Mouse (Mus musculus) heart, embryonic 16.5 days (tissue): ENCODE data around the gene Nfia. TPM values are rescaled to one million over a fixed set of nuclear protein-coding genes. Genes with fewer than 3 reads are reported as not detected.

ENCODE experiments used
- ATAC-seq: fragments of 200-750 bp; cut with Nextera tagmentation; replicated peaks from 2 replicates; pipeline ENCODE4 v1.8.0; 2017; ENCODE audit warnings: moderate number of reproducible peaks; ENCODE audit not compliant: insufficient read depth, low FRiP score; ENCODE audit errors: extremely low read depth
- H3K27ac ChIP-seq: fragments of 300-500 bp; sonication (generic); 2 replicates; pipeline ENCODE4 v1.5.1; 2014; ENCODE audit warnings: mild to moderate bottlenecking, low read length, control low read depth, moderate library complexity
- H3K27me3 ChIP-seq: fragments of 300-500 bp; sonication (generic); 2 replicates; pipeline ENCODE4 v1.6.1; 2014; ENCODE audit warnings: low read length, mixed read lengths; ENCODE audit not compliant: control insufficient read depth, insufficient read depth
- H3K36me3 ChIP-seq: fragments of 300-500 bp; sonication (generic); 2 replicates; pipeline ENCODE4 v1.6.1; 2014; ENCODE audit not compliant: control insufficient read depth, insufficient read depth
- H3K4me1 ChIP-seq: fragments of 300-500 bp; sonication (generic); 2 replicates; pipeline ENCODE4 v1.6.1; 2014; ENCODE audit warnings: low read length, mixed read lengths; ENCODE audit not compliant: control insufficient read depth, insufficient read depth
- H3K4me2 ChIP-seq: fragments of 300-500 bp; sonication (generic); 2 replicates; pipeline ENCODE4 v1.6.1; 2014; ENCODE audit warnings: low read depth, mild to moderate bottlenecking, control low read depth, low read length
- H3K4me3 ChIP-seq: fragments of 300-500 bp; sonication (generic); 2 replicates; pipeline ENCODE4 v1.5.1; 2014; ENCODE audit warnings: mild to moderate bottlenecking, control low read depth, low read length
- H3K9ac ChIP-seq: fragments of 300-500 bp; sonication (generic); 2 replicates; pipeline ENCODE4 v1.6.1; 2014; ENCODE audit warnings: low read length, control low read depth
- H3K9me3 ChIP-seq: fragments of 300-500 bp; sonication (generic); replicated peaks from 2 replicates; pipeline ENCODE4 v1.6.1; 2016; ENCODE audit warnings: low read length; ENCODE audit not compliant: control insufficient read depth
- WGBS: fragments of 180-500 bp; shearing (Covaris S2); extraction: QIAGEN DNeasy Blood & Tissue Kit; methylation state at CpG from one replicate; pipeline ENCODE4 v1.1.7; 2014; 5-methylcytosine and 5-hydroxymethylcytosine counted together
- polyA plus RNA-seq: library from polyadenylated mRNA; unstranded; fragments of >200 nt; fragmentation: Nextera tagmentation; extraction: Ambion mirVana; gene quantifications from 2 replicates; pipeline ENCODE4 v1.2.1, GENCODE M21; 2015

Gene Nfia
- polyA plus RNA-seq, 1 experiment from 2014 or later: 37.3 TPM

DNA sequence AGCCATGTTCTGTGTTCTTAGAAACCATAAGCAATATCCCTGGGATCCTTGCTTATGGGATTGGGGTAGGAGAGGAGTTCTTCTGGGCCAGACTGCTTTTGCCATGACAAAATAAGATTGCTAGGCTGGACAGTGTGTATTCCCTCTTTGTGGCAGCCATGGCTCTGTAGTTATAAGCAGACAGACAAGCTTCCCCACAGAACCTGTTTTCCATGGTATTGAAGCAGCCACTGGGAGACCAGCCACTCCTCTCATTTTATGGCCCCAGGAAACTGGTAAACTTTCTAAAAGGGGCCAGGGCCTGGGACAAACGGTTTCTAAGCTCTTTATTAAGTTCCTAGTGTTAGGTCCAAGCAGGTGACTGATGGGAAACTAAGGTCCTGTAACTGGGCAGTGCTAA, 309.4 kb downstream of the Nfia start:
- H3K4me2 ChIP-seq: no peak overlapping the region
- peaks cover 6% of the 10 kb centered on the region; the same call in 1 of the 2 replicates for H3K36me3 ChIP-seq
- ATAC-seq: no peak; the same call in 1 of the 2 replicates
- no peak overlapping the region for H3K4me3 ChIP-seq
- no peak overlapping the region for H3K27ac ChIP-seq
- peaks cover 6% of the 10 kb centered on the region for H3K4me1 ChIP-seq
- no peaks in the 10 kb centered on the region for H3K27me3 ChIP-seq
- 58% methylated on average over 1 of the region's 1 CpGs for WGBS
- no peaks in the 10 kb centered on the region for H3K9me3 ChIP-seq
- H3K9ac ChIP-seq: no peak overlapping the region

DNA sequence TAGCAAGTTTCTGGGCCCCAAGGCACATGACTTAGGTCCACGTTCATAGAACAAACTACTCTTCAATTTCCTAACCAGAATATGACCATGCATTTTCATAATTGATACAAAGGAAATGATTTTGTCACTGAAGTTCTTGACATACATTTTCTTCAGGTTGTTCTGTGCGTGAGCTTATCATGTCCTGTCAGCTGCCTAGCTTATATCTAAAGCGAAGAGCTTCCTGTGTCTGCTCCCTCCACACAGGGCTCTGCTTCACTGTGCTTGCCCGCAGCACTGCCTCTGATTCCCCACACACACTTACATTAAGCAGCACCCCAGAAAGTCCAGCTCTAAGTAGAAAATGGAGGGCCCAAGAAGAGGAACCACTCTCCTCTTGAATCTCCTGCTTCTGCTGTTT, 310.0 kb downstream of the Nfia start:
- no peaks in the 10 kb centered on the region for H3K9me3 ChIP-seq
- H3K4me2 ChIP-seq: no peak overlapping the region
- peaks cover 6% of the 10 kb centered on the region; the same call in 1 of the 2 replicates for H3K36me3 ChIP-seq
- H3K9ac ChIP-seq: no peak overlapping the region
- no peak overlapping the region for H3K4me3 ChIP-seq
- ATAC-seq: no peak
- H3K27me3 ChIP-seq: no peaks in the 10 kb centered on the region
- 53% methylated on average over 4 of the region's 4 CpGs for WGBS
- no peak overlapping the region for H3K27ac ChIP-seq
- peaks cover 9% of the 10 kb centered on the region for H3K4me1 ChIP-seq

DNA sequence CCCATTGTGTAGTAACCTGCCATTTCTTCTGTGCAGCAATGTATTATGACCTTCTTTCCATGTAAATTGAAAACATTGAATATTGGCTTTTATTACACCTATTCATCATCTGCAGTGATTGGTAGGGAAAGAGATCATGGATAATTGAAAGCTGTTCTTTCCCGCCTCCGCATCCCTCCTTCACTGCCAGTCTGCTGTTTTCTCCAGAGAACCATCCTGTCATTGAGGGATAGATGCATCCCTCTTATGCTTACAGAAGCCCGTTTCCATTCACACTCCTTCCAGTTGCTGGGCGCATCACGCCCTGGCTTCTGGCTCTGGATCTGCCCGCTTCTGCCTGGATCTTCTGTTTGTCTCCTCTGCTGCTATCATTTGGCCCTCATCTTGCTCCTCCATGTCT, 312.5 kb downstream of the Nfia start:
- H3K4me1 ChIP-seq: peaks cover 14% of the 10 kb centered on the region
- no peaks in the 10 kb centered on the region for H3K9me3 ChIP-seq
- WGBS: 90% methylated on average over 6 of the region's 6 CpGs
- H3K36me3 ChIP-seq: peaks cover 6% of the 10 kb centered on the region; the same call in 1 of the 2 replicates
- H3K27ac ChIP-seq: no peak overlapping the region
- no peak for ATAC-seq
- no peak overlapping the region for H3K9ac ChIP-seq
- no peak overlapping the region for H3K4me2 ChIP-seq
- H3K4me3 ChIP-seq: no peak overlapping the region
- no peaks in the 10 kb centered on the region for H3K27me3 ChIP-seq

DNA sequence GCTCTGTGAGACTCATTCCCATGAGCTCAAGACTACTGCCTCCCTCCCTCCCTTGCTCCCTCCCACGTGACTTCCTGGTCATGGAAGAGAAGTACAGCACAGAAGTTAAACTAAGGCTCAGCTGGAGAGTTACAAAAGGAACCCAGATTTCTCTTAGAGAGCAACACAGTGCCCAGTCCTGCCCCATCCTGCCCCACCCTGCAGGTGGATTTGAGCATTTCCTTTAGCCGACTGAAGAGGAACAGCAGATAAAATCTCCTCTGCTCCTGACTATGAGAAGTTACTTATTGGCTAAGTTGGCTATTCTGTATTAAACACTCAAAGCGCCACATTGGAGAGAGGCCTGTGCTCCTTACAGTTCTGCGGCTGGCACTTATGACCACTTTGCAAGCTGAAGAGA, 314.4 kb downstream of the Nfia start:
- Histone ChIP-seq H3K27me3 (no peaks in the 10 kb centered on the region), H3K27ac (peak overlapping the region; percentile 33), H3K4me3 (no peak overlapping the region), H3K9ac (no peak overlapping the region), H3K4me2 (no peak overlapping the region), H3K36me3 (peaks cover 6% of the 10 kb centered on the region; the same call in 1 of the 2 replicates), H3K4me1 (peaks cover 30% of the 10 kb centered on the region), H3K9me3 (no peaks in the 10 kb centered on the region)
- no peak for ATAC-seq
- 54% methylated on average over 4 of the region's 4 CpGs for WGBS

DNA sequence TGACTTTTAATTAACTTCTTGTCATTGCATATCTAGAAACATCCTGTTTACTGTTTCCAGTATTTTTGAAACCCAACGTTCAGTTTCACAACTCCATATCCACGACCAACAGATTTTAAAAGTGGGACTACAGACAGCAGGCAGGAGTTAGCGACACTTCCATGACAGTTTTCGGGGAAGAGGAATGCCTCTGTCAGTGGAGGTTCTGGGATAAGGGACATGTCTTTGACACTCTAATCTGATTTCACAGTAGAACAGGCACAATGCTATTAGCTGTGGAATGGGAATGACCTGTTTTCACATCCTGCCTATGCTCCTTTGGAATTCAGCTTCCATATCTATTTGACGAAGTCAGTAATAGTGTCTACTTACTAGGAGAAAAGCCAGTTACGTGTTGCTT, 317.5 kb downstream of the Nfia start:
- H3K4me3 ChIP-seq: no peak overlapping the region
- H3K9me3 ChIP-seq: no peaks in the 10 kb centered on the region
- WGBS: 29% methylated on average over 6 of the region's 6 CpGs
- H3K4me1 ChIP-seq: peaks cover 50% of the 10 kb centered on the region
- no peak overlapping the region for H3K9ac ChIP-seq
- ATAC-seq: no peak
- H3K4me2 ChIP-seq: no peak overlapping the region
- no peaks in the 10 kb centered on the region for H3K27me3 ChIP-seq
- H3K36me3 ChIP-seq: 0 out of 2 replicates have a peak, but pooled peaks cover 2% of the 10 kb centered on the region
- peak overlapping the region; percentile 89 for H3K27ac ChIP-seq

DNA sequence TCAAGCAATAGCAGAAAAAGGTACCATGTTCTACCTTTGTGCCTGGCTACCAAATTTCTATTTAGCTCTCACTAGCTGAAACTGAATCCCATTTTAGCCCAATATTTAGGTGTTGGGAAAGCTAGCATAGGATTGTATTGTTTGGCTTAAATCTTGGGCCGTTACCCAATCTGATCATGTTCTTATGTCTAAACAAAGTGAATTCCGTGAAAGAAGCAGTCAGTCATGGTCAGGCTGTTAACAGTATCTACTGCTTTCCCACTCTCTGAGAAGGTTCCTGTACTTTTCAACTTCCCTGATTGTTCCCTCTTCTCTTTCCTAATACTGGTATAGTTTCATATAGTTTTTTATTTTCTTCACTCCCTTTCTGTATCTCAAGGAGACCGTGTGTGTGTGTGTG, 318.1 kb downstream of the Nfia start:
- no peak for ATAC-seq
- H3K4me2 ChIP-seq: no peak overlapping the region
- H3K4me3 ChIP-seq: no peak overlapping the region
- H3K9me3 ChIP-seq: no peaks in the 10 kb centered on the region
- H3K27ac ChIP-seq: peak overlapping the region; percentile 89
- peaks cover 50% of the 10 kb centered on the region for H3K4me1 ChIP-seq
- no peaks in the 10 kb centered on the region for H3K27me3 ChIP-seq
- H3K36me3 ChIP-seq: no peaks in the 10 kb centered on the region
- WGBS: 54% methylated on average over 3 of the region's 3 CpGs
- no peak overlapping the region for H3K9ac ChIP-seq

DNA sequence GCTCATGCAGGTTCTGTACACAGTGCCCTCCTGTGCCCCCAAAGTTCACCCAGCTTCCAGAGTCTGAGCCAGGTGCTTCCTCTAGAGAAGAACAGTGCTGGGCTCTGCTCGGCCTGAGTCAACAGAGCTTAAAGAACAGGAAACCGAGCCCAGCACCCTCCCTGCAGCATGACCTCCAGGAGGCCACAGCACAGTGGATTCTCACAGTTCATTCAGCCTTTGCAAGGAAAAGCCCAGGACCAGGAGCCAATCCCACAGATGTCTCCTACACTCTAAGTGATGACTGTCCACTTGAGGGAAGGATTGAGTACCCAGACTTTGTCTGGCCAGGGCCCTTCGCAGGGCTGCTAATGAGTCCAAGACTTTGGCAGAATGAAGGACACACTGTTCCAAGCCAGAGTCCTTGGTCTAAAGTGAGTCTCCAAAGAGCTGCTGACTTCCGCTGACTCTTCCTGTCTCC, 318.9 kb downstream of the Nfia start:
- H3K27ac ChIP-seq: peak overlapping the region; percentile 89
- H3K4me1 ChIP-seq: peaks cover 47% of the 10 kb centered on the region
- no peaks in the 10 kb centered on the region for H3K36me3 ChIP-seq
- H3K27me3 ChIP-seq: no peaks in the 10 kb centered on the region
- no peaks in the 10 kb centered on the region for H3K9me3 ChIP-seq
- H3K4me2 ChIP-seq: no peak overlapping the region
- no peak overlapping the region for H3K4me3 ChIP-seq
- peak; percentile 85 for ATAC-seq
- 0 out of 2 replicates have a peak overlapping the region, but pooled peaks have one; percentile 13 for H3K9ac ChIP-seq
- 19% methylated on average over 4 of the region's 4 CpGs for WGBS

DNA sequence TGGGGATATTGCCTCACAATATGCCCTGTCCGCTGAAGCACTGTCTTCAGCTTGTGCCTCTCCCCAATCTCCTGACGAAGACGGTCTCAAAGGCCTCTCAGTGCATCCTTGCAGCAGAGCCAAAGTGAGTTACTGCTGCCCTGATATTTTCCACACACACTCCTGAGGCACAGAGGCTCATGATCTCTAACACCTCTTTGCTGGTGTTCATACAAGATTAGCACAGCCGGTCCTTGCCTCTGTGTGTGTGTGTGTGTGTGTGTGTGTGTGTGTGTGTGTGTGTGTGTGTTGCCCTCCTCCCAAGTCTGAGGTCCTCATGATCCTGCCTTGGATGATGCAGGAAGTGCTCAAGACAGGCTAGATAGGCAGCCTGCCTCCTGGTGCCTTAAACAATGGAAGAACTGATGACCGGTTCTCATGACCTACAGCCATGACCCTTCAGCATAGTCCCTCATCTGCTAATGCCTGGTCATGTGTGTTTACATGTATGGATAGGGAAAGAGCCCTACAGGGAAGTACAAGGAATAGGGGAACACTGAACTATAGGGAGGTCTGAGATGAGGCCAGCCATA, 319.5 kb downstream of the Nfia start:
- no peak overlapping the region for H3K9ac ChIP-seq
- no peak overlapping the region for H3K4me3 ChIP-seq
- no peak overlapping the region for H3K4me2 ChIP-seq
- no peaks in the 10 kb centered on the region for H3K27me3 ChIP-seq
- no peaks in the 10 kb centered on the region for H3K9me3 ChIP-seq
- WGBS: 51% methylated on average over 5 of the region's 5 CpGs
- H3K27ac ChIP-seq: peak overlapping the region; percentile 89
- no peaks in the 10 kb centered on the region for H3K36me3 ChIP-seq
- H3K4me1 ChIP-seq: peaks cover 44% of the 10 kb centered on the region
- ATAC-seq: no peak; the same call in 1 of the 2 replicates

DNA sequence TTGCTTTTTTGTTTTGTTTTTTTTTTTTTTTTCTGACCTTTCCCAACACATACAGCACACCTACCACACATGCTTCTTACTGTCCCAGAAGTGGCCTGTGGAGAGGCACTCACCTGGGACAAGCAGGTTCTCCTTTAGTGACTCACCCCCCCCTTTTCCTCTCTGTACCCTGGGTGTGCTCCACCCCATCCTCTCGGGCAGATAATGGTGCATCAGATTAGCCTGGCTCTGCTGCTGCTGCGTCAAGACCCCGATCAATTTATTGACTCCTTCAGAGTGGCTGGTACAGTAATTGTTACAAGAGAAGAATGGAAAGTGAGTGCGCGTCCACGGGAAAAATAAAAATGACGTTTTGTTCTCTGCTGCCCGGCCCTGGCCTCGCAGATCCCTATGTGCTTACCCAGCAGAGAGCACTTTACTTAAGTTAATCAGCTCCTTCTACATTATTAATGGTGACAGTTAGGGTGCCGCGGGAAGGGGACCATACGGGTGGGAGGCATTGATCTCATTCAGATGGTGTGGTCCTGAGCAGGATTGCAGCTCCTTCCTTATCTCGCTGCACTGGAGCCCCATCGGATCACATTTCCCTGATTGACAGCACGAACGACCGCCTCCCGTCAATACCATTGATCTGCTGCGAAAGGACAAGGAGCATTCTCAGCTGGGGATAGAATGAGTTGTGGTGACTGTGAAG, 321.7 kb downstream of the Nfia start:
- no peaks in the 10 kb centered on the region for H3K9me3 ChIP-seq
- peaks cover 46% of the 10 kb centered on the region for H3K4me1 ChIP-seq
- no peak overlapping the region for H3K27ac ChIP-seq
- peaks cover 3% of the 10 kb centered on the region; the same call in 1 of the 2 replicates for H3K36me3 ChIP-seq
- ATAC-seq: no peak
- H3K4me2 ChIP-seq: no peak overlapping the region; the same call in 1 of the 2 replicates
- no peak overlapping the region; the same call in 1 of the 2 replicates for H3K9ac ChIP-seq
- 34% methylated on average over 19 of the region's 19 CpGs for WGBS
- H3K27me3 ChIP-seq: no peaks in the 10 kb centered on the region
- no peak overlapping the region for H3K4me3 ChIP-seq
